Mouse (Mus musculus): ENCODE measurements at regions not wholly inside any gene's neighbourhood (a gene's known extent, or its start where the extent isn't known, plus 50 kb on each side); places are given as distances from the start of the nearest gene placed in this dataset. TPM values are rescaled to one million over a fixed set of nuclear protein-coding genes. Genes with fewer than 3 reads are reported as not detected.

Small RNA genes in the stretch of these regions (microRNA-seq; reads per million reads assigned to microRNA genes)
- gene Gm44361, result not detected
